Mouse (Mus musculus) midbrain, embryonic 15.5 days (tissue): ENCODE results near the gene Psmb1. TPM values are rescaled to one million over a fixed set of nuclear protein-coding genes. Genes with fewer than 3 reads are reported as not detected.

Experiments used
- ATAC-seq: fragments of 200-750 bp; cut with Nextera tagmentation; replicated peaks from 2 replicates; pipeline ENCODE4 v1.8.0; 2017; ENCODE audit warnings: moderate TSS enrichment
- H3K27ac ChIP-seq: fragments of 300-500 bp; sonication (generic); 2 replicates; pipeline ENCODE4 v1.5.1; 2015; ENCODE audit warnings: mild to moderate bottlenecking, inconsistent platforms
- H3K27me3 ChIP-seq: fragments of 300-500 bp; sonication (generic); replicated peaks from 2 replicates; pipeline ENCODE4 v1.6.1; 2015; ENCODE audit warnings: inconsistent platforms
- H3K36me3 ChIP-seq: fragments of 300-500 bp; sonication (generic); replicated peaks from 2 replicates; pipeline ENCODE4 v1.6.1; 2015; ENCODE audit warnings: inconsistent platforms
- H3K4me1 ChIP-seq: fragments of 300-500 bp; sonication (generic); 2 replicates; pipeline ENCODE4 v1.6.1; 2015; ENCODE audit warnings: inconsistent platforms
- H3K4me2 ChIP-seq: fragments of 300-500 bp; sonication (generic); 2 replicates; pipeline ENCODE4 v1.6.1; 2015; ENCODE audit warnings: inconsistent platforms, mild to moderate bottlenecking, moderate library complexity
- H3K4me3 ChIP-seq: fragments of 300-500 bp; sonication (generic); 2 replicates; pipeline ENCODE4 v1.5.1; 2015; ENCODE audit warnings: mild to moderate bottlenecking, inconsistent platforms
- H3K9ac ChIP-seq: fragments of 300-500 bp; sonication (generic); 2 replicates; pipeline ENCODE4 v1.6.1; 2015; ENCODE audit warnings: mild to moderate bottlenecking, inconsistent platforms
- H3K9me3 ChIP-seq: fragments of 300-500 bp; sonication (generic); 2 replicates; pipeline ENCODE4 v1.6.1; 2016; ENCODE audit warnings: inconsistent platforms
- WGBS: fragments of 180-500 bp; shearing (Covaris S2); methylation state at CpG from one replicate; pipeline ENCODE4 v1.1.7; 2015; ENCODE audit warnings: mixed read lengths; 5-methylcytosine and 5-hydroxymethylcytosine counted together
- polyA plus RNA-seq: library from polyadenylated mRNA; unstranded; fragments of >200 nt; fragmentation: Nextera tagmentation; extraction: Ambion mirVana; gene quantifications from 2 replicates; pipeline ENCODE4 v1.2.1, GENCODE M21; 2015

Gene Psmb1
- polyA plus RNA-seq, 1 experiment from 2014 or later = 217 TPM

DNA sequence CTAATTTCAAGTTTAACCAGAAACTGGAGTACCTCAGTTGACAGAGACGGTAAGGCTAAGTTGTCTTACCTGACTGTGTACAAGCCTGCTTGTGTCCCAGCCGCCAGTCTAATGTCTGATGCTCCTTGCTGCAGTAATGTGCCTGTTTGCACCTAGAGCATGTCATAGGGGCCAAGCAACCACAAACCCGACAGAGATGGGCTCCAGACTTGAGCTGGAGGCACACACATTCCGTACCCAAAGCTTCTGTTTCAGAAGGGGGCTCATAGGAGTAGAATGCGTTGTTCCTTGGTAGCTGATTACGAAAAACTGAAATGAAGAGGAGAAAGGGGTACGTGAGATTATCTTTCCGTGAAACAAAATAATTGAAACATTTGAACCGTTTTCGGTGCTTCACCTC is 26.8 kb upstream of the Psmb1 start:
- no peak for ATAC-seq
- Histone ChIP-seq H3K9ac (peak overlapping the region; percentile 89), H3K4me2 (peak overlapping the region; percentile 63), H3K4me1 (peaks cover 19% of the 10 kb centered on the region), H3K27ac (peak overlapping the region; percentile 80; the same call in 1 of the 2 replicates), H3K36me3 (peaks cover 24% of the 10 kb centered on the region), H3K9me3 (no peaks in the 10 kb centered on the region), H3K4me3 (peak overlapping the region; percentile 81), H3K27me3 (no peaks in the 10 kb centered on the region)
- 12% methylated on average over 10 of the region's 10 CpGs for WGBS

DNA sequence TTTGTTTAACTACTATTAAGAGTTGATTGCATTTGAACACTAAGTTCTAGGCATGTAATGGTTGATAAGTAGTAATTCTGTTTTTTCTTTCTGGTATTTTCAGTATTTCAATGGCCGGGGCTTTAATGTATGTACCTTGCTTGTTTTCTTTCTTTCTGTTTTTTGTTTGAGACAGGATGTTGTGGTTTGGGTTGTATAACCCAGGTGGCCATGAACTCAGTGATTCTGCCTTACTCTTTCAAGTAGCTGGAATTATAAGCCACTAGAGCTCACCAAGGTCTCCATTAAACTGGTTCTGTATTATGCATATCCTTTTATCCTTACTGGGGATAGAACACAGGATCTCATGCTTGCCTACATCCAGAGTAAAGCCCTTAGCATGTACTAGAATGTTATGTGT is 19.2 kb upstream of the Psmb1 start:
- Histone ChIP-seq H3K4me2 (no peak overlapping the region), H3K4me3 (no peak overlapping the region), H3K27me3 (no peaks in the 10 kb centered on the region), H3K4me1 (no peaks in the 10 kb centered on the region), H3K9ac (no peak overlapping the region), H3K36me3 (peaks cover 83% of the 10 kb centered on the region), H3K9me3 (no peaks in the 10 kb centered on the region), H3K27ac (no peak overlapping the region)
- 100% methylated on average over 1 of the region's 1 CpGs for WGBS
- no peak for ATAC-seq

DNA sequence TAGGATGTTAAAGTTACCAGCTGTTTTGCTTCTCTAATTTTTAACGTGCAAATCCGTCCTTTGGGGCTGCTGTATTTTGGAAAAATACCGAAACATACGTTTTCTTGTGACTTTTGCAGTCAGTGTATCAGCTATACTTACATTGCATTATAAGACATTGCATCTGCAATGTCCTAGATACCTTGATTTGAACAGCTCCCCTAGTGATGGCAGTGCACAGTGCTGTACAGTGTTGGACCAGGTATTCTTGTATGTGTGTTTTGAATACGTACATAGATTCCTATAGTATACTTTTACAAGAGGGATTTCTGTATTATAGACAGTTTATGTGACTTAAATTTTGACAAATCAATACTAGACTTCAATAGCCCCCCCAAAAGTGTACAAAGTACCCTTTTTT is 18.6 kb upstream of the Psmb1 start:
- ATAC-seq = 0 out of 2 replicates have a peak, but pooled peaks have one; percentile 60
- H3K9me3 ChIP-seq = no peaks in the 10 kb centered on the region
- 91% methylated on average over 5 of the region's 5 CpGs for WGBS
- peaks cover 85% of the 10 kb centered on the region for H3K36me3 ChIP-seq
- no peak overlapping the region for H3K4me2 ChIP-seq
- no peaks in the 10 kb centered on the region for H3K4me1 ChIP-seq
- H3K27me3 ChIP-seq = no peaks in the 10 kb centered on the region
- H3K4me3 ChIP-seq = no peak overlapping the region
- no peak overlapping the region for H3K27ac ChIP-seq
- no peak overlapping the region for H3K9ac ChIP-seq

DNA sequence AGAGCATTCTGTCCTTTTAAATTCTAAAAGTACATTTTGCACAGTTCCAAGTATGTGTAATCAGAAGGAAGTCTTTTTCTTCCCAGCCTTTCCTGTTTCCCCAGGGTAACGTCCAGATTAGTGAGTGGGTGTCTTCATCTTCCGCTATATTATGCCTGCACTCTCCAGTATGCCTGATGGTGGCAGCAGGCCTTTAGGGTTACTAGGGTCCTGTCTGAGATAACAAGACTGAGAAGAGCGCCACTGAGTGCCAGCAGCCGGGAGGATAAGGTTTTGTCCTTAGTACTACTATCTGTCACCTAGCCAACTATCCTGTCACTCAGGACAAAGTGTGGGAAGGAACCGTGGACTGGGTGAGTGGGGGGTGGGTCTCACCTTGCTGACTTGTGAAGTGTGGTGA is 18.2 kb upstream of the Psmb1 start:
- WGBS = 79% methylated on average over 5 of the region's 5 CpGs
- no peak overlapping the region for H3K9ac ChIP-seq
- H3K27ac ChIP-seq = no peak overlapping the region
- H3K27me3 ChIP-seq = no peaks in the 10 kb centered on the region
- H3K4me1 ChIP-seq = no peaks in the 10 kb centered on the region
- H3K9me3 ChIP-seq = no peaks in the 10 kb centered on the region
- H3K4me2 ChIP-seq = no peak overlapping the region
- ATAC-seq = peak; percentile 39; the same call in 1 of the 2 replicates
- peaks cover 81% of the 10 kb centered on the region for H3K36me3 ChIP-seq
- no peak overlapping the region for H3K4me3 ChIP-seq

DNA sequence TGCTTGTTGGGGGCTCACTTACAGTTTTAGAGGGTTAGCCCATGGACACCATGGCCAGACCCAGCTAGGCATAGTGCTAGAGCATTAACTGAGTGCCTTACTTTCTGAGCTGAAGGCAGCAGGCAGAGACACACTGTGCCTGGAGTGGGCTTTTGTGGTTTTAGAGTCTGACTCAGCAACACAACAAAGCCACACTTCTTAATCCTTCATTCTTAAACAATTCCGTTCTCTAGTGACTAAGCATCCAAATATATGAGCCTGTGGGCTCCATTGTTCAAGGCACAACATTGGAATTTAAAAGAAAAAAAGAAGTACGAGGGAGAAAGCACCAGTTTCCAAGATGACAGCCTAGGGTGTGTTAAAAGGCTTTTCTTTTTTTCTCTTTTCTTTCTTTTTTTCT is 11.1 kb upstream of the Psmb1 start:
- Histone ChIP-seq H3K36me3 (peaks cover 88% of the 10 kb centered on the region), H3K9ac (no peak overlapping the region)

DNA sequence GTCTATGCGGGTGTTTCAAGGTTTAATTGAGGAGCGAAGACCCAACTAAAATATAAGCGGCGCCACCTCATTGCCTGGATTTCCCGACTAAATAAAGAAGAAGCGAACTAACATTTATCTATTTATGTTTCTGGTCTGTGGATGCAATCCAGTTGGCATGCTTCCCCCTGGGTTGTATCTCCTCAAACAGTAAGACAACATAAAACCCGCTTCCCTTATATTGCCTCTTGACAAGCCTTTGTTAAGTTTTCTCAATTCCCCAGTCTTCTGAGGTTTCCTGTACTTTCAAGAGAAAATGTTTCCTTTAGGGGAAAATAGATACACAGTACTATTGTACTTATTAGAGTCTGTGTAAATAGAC is 818 bp downstream of the Psmb1 start:
- H3K36me3 ChIP-seq = peaks cover 3% of the 10 kb centered on the region; the same call in 1 of the 2 replicates
- 45% methylated on average over 7 of the region's 7 CpGs for WGBS

More for the DNA sequence above, 11.1 kb upstream of the Psmb1 start:
- no peaks in the 10 kb centered on the region for H3K9me3 ChIP-seq
- no peak overlapping the region for H3K27ac ChIP-seq
- no peaks in the 10 kb centered on the region for H3K4me1 ChIP-seq
- no peak for ATAC-seq
- H3K4me2 ChIP-seq = no peak overlapping the region
- 84% methylated on average over 2 of the region's 2 CpGs for WGBS
- H3K27me3 ChIP-seq = no peaks in the 10 kb centered on the region
- no peak overlapping the region for H3K4me3 ChIP-seq

DNA sequence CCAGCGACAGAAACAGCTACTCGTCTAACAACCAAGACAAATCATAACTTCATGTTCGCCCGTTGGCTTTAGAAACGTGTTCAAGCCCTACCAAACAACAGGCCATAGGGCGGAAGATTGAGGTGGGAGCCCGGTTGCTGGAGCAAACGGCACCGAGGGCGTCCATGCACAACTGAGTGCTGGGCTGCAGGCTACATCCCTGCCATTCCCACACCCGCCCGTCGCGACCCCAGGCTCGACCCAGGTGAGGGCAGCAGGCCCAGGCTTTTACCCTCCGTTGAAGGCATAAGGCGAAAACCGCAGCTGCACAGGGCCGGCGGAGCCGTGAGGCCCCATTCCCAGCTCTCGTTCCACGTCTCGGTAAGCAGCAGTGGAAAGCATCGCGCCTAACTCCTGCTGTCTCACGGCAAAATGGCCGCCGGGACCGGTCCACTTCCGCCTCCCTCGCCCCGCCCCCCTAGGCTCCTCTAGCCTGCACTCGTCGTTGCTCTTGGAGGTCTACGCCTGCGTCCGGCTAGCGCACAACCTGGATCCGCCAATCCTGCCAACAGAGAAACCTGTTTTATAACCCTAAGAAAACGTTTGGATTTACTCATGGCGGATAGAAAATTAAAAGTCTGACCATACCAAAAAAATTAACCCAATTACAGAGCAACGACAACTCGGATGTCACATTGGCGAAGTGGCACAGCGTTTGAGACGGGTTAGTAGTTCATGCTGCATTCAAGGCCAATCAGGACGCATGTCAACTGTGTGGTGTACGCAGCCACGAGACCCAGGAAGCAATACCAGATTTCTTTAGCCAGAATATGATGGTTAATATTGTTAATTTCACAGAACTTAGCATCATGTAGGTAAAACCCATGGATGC is 1.4 kb downstream of the Psmb1 start:
- Histone ChIP-seq H3K4me1 (peaks cover 37% of the 10 kb centered on the region), H3K9me3 (no peaks in the 10 kb centered on the region), H3K36me3 (peaks cover 8% of the 10 kb centered on the region; the same call in 1 of the 2 replicates), H3K27me3 (no peaks in the 10 kb centered on the region), H3K27ac (peak overlapping the region; percentile 91), H3K4me2 (peak overlapping the region; percentile 91), H3K9ac (peak overlapping the region; percentile 67), H3K4me3 (peak overlapping the region; percentile 68)
- WGBS = under 1% methylated on average over 50 of the region's 50 CpGs
- peak; percentile 96 for ATAC-seq

More for the DNA sequence above, 818 bp downstream of the Psmb1 start:
- Histone ChIP-seq H3K27me3 (no peaks in the 10 kb centered on the region), H3K4me1 (peaks cover 37% of the 10 kb centered on the region), H3K4me2 (peak overlapping the region; percentile 91), H3K27ac (peak overlapping the region; percentile 91), H3K9ac (peak overlapping the region; percentile 67), H3K9me3 (no peaks in the 10 kb centered on the region), H3K4me3 (peak overlapping the region; percentile 68)
- ATAC-seq = no peak

DNA sequence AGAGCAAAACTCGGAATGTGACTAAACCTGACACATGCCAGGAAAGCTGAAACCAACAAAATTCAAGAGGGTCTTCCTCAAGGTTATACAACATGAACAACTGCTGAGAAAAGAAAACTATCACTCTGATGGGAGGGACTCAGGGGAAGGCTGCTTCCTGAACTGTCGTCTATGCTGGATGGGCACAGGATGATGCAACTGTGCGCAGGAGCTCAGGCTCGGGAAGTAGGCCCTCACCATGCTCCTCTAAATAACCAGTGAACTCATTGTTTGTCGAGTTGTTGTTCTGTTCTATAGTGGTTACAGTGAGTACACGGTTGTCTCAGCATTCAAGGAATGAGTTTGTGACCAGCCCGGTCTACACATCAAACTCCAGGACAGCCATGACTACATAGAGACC is 9.0 kb downstream of the Psmb1 start:
- H3K9ac ChIP-seq = no peak overlapping the region
- no peaks in the 10 kb centered on the region for H3K9me3 ChIP-seq
- H3K36me3 ChIP-seq = peaks cover 44% of the 10 kb centered on the region
- H3K4me2 ChIP-seq = no peak overlapping the region
- no peak overlapping the region for H3K27ac ChIP-seq
- no peak overlapping the region for H3K4me3 ChIP-seq
- no peaks in the 10 kb centered on the region for H3K27me3 ChIP-seq
- 91% methylated on average over 7 of the region's 7 CpGs for WGBS
- H3K4me1 ChIP-seq = no peaks in the 10 kb centered on the region; the same call in 1 of the 2 replicates
- no peak for ATAC-seq

DNA sequence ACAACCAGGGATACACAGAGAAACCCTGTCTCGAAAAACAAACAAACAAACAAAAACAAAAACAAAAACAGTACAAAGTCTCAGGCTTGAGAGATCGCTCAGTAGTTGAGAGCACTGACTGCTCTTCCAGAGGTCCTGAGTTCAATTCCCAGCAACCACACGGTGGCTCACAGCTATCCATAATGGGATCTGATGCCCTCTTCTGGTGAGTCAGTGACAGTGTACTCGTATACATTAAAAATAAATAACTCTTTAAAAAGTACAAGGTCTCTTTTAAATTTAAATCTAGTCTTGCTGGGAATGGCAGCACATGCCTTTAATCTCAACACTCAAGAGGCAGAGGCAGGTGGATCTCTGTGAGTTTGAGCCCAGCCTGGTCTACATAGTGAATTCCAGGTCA is 26.9 kb downstream of the Psmb1 start:
- Histone ChIP-seq H3K27ac (no peak overlapping the region), H3K9ac (no peak overlapping the region), H3K4me3 (no peak overlapping the region), H3K9me3 (no peaks in the 10 kb centered on the region), H3K4me1 (no peaks in the 10 kb centered on the region), H3K4me2 (no peak overlapping the region), H3K36me3 (peaks cover 65% of the 10 kb centered on the region), H3K27me3 (no peaks in the 10 kb centered on the region)
- ATAC-seq = no peak
- 92% methylated on average over 4 of the region's 4 CpGs for WGBS

DNA sequence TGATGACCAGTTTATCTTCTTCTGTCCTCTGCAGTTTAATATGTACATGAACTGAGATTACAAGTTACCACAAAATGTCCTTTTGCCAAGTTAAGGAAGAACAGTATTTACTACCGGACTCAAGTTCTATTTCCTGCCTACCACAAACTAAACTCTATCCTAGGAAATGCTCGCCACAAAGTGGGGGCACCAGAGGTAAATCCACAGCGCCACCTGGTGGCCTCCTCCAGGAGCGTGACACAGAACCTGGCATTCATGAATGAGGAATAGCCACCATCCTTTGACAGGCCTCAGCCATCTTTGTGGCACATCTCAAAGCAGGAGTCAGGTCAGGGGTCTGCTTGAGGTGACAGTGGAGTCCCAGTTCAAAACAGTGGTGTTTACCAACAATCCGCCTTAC is 31.9 kb downstream of the Psmb1 start:
- H3K4me2 ChIP-seq = no peak overlapping the region
- H3K27ac ChIP-seq = no peak overlapping the region
- H3K4me1 ChIP-seq = no peaks in the 10 kb centered on the region
- ATAC-seq = peak; percentile 45; the same call in 1 of the 2 replicates
- no peak overlapping the region for H3K4me3 ChIP-seq
- no peaks in the 10 kb centered on the region for H3K9me3 ChIP-seq
- 24% methylated on average over 5 of the region's 5 CpGs for WGBS
- no peaks in the 10 kb centered on the region for H3K27me3 ChIP-seq
- H3K36me3 ChIP-seq = peaks cover 23% of the 10 kb centered on the region; the same call in 1 of the 2 replicates
- no peak overlapping the region for H3K9ac ChIP-seq

DNA sequence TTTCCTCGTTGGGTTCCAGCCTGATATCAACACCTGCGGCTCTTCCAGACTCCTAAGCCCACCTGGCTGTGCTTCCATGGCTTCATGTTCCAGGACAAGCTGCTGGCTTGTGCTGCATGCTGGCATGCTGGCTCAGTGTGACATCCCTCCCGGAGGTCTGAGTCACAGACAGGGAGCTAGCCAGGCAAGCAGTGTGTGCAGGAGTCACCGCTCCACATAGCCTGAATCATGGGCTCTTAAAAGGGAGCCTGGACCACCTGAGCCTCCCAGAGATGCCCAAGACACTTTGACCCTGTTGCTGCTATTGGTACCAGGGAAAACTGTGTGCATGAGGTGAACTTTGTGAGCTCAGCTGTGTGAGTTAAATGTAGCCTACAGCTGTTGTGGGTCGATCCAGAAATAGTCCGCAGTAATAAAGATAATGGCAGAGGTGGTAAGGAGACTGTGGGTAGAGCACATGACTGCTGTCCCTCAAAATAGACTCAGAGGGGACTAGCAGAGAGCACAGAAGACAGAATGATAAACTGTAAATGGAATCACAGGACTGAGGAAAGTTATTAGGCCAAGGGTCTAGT is 37.5 kb downstream of the Psmb1 start:
- Histone ChIP-seq H3K4me3 (no peak overlapping the region), H3K9me3 (no peaks in the 10 kb centered on the region), H3K27ac (no peak overlapping the region), H3K4me2 (no peak overlapping the region), H3K4me1 (no peaks in the 10 kb centered on the region), H3K27me3 (no peaks in the 10 kb centered on the region), H3K36me3 (no peaks in the 10 kb centered on the region), H3K9ac (no peak overlapping the region)
- WGBS = 95% methylated on average over 6 of the region's 6 CpGs
- ATAC-seq = no peak

DNA sequence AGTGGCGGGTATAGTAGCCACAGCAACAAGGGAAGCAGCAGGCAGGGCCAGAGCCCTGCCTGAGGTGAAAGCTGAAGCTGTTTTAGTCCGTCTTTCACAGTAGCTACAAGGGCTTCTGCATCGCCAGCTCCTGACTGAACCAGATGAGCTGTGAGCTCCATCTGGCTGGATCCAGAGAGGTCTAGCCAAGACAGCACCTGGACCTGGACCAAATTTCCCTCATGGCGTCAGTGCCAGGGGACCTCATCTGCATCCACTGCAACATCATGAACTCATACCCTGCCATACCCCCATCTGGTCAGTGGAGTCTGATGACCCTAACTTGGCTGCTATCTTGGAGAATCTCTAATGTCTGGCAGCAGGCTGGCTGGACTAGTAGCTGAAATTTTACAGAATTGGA is 39.8 kb downstream of the Psmb1 start:
- no peaks in the 10 kb centered on the region for H3K36me3 ChIP-seq
- H3K4me2 ChIP-seq = no peak overlapping the region
- H3K9me3 ChIP-seq = no peaks in the 10 kb centered on the region
- no peak overlapping the region for H3K27ac ChIP-seq
- H3K4me1 ChIP-seq = no peaks in the 10 kb centered on the region
- no peak overlapping the region for H3K4me3 ChIP-seq
- 90% methylated on average over 4 of the region's 4 CpGs for WGBS
- H3K27me3 ChIP-seq = no peaks in the 10 kb centered on the region
- no peak overlapping the region for H3K9ac ChIP-seq
- ATAC-seq = no peak
